Mouse (Mus musculus) stomach, embryonic 16.5 days (tissue): ENCODE results near the gene Tenm4. TPM values are rescaled to one million over a fixed set of nuclear protein-coding genes. Genes with fewer than 3 reads are reported as not detected.

Experiments used
- ATAC-seq: fragments of 200-750 bp; cut with Nextera tagmentation; 2 replicates; pipeline ENCODE4 v1.8.0; 2017; ENCODE audit warnings: moderate number of reproducible peaks, moderate TSS enrichment; ENCODE audit not compliant: insufficient read depth, low FRiP score
- H3K27ac ChIP-seq: fragments of 300-500 bp; sonication (generic); 2 replicates; pipeline ENCODE4 v1.5.1; 2014; ENCODE audit warnings: low read length
- H3K27me3 ChIP-seq: fragments of 300-500 bp; sonication (generic); 2 replicates; pipeline ENCODE4 v1.6.1; 2014; ENCODE audit warnings: low read length, control low read depth, mixed read lengths; ENCODE audit not compliant: control insufficient read depth, insufficient read depth
- H3K36me3 ChIP-seq: fragments of 300-500 bp; sonication (generic); 2 replicates; pipeline ENCODE4 v1.6.1; 2014; ENCODE audit warnings: low read length; ENCODE audit not compliant: control insufficient read depth, insufficient read depth
- H3K4me1 ChIP-seq: fragments of 300-500 bp; sonication (generic); 2 replicates; pipeline ENCODE4 v1.6.1; 2014; ENCODE audit warnings: low read length, control low read depth, mixed read lengths; ENCODE audit not compliant: control insufficient read depth, insufficient read depth
- H3K4me2 ChIP-seq: fragments of 300-500 bp; sonication (generic); 2 replicates; pipeline ENCODE4 v1.6.1; 2014; ENCODE audit warnings: low read depth, low read length, mixed read lengths
- H3K4me3 ChIP-seq: fragments of 300-500 bp; sonication (generic); replicated peaks from 2 replicates; pipeline ENCODE4 v1.5.1; 2014; ENCODE audit warnings: mild to moderate bottlenecking, low read length
- H3K9ac ChIP-seq: fragments of 300-500 bp; sonication (generic); 2 replicates; pipeline ENCODE4 v1.6.1; 2014; ENCODE audit warnings: low read length
- H3K9me3 ChIP-seq: fragments of 300-500 bp; sonication (generic); replicated peaks from 2 replicates; pipeline ENCODE4 v1.6.1; 2016; ENCODE audit warnings: low read length, control low read depth; ENCODE audit not compliant: control insufficient read depth
- WGBS: fragments of 180-500 bp; shearing (Covaris S2); extraction: QIAGEN DNeasy Blood & Tissue Kit; methylation state at CpG from one replicate; pipeline ENCODE4 v1.1.7; 2014; 5-methylcytosine and 5-hydroxymethylcytosine counted together
- polyA plus RNA-seq: library from polyadenylated mRNA; unstranded; fragments of >200 nt; fragmentation: Nextera tagmentation; extraction: Ambion mirVana; gene quantifications from 2 replicates; pipeline ENCODE4 v1.2.1, GENCODE M21; 2015

The Tenm4 gene
- polyA plus RNA-seq, 1 experiment from 2014 or later, result 22.7 TPM

DNA sequence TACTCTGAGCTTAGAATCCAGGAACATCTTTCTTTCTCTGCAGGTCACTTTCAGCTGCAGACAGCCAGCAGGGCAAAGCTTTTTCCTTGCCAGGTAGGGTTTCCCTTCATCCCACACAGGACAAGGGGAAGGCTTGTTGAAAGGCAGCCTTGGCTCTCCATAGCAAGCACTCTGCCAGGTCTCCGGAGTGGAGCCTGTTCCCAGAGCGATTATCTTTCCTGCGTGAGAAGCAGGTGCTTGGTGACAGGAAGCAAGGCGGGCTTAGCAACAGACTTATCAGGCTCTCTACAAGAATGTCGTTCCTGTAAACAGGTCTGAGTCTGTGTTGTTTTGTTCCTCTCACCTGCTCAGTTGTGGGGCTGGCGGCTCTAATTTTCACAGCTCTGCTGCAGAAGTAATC is 186.5 kb downstream of the Tenm4 start:
- H3K27ac ChIP-seq, result no peak overlapping the region
- 27% methylated on average over 6 of the region's 6 CpGs for WGBS
- no peak for ATAC-seq

GRCm38 (mm10) chr7:96363311-96363710 is 192.3 kb downstream of the Tenm4 start:
- Histone ChIP-seq H3K4me2 (no peak overlapping the region), H3K27me3 (no peaks in the 10 kb centered on the region), H3K27ac (no peak overlapping the region), H3K4me3 (no peak overlapping the region), H3K9ac (no peak overlapping the region), H3K36me3 (no peaks in the 10 kb centered on the region), H3K4me1 (no peaks in the 10 kb centered on the region), H3K9me3 (no peaks in the 10 kb centered on the region)
- 36% methylated on average over 3 of the region's 3 CpGs for WGBS
- ATAC-seq, result no peak

More for the DNA sequence above, 186.5 kb downstream of the Tenm4 start:
- Histone ChIP-seq H3K4me3 (no peak overlapping the region), H3K27me3 (no peaks in the 10 kb centered on the region), H3K9me3 (no peaks in the 10 kb centered on the region), H3K4me2 (no peak overlapping the region), H3K4me1 (no peaks in the 10 kb centered on the region; the same call in 1 of the 2 replicates), H3K9ac (no peak overlapping the region), H3K36me3 (no peaks in the 10 kb centered on the region)

- Histone ChIP-seq H3K4me1 (no peaks in the 10 kb centered on the region), H3K4me2 (no peak overlapping the region), H3K27me3 (no peaks in the 10 kb centered on the region), H3K9ac (no peak overlapping the region), H3K27ac (no peak overlapping the region), H3K4me3 (no peak overlapping the region), H3K36me3 (no peaks in the 10 kb centered on the region), H3K9me3 (no peaks in the 10 kb centered on the region)
- 77% methylated on average over 4 of the region's 4 CpGs for WGBS
- ATAC-seq, result no peak
Measured at GRCm38 (mm10) chr7:96369947-96370346, 198.9 kb downstream of the Tenm4 start.

DNA sequence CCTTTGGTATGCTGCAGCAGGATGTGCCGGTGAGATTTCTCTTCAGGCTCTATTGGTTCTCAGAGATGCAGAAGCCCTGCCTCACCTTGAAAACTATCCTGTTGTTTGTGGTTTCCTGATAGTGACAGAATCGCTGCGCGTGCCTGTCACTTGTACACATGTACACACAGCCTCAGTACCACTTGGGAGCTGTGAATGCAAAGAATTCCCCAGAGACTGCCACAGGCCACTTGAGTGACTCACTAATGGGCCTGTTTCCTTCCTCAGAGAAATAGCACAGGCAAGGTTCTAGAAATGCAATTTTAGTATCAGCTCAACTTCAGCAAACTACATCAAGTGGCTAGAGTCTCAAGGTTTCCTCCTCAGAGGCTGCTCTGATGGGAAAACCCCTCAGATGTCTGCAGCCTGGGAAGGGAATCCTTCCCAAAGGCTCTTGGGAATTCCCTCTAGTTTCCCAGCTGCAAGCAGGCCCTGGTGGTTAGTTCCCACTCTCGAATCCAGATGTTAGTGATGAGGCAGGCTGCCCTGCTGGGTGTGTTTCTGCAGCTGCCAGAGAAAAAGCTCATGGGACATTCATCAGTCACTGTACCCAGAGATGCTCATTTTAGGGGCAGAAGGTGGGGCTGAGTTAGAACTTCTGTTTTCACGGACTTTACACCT is 203.1 kb downstream of the Tenm4 start:
- H3K9me3 ChIP-seq, result no peaks in the 10 kb centered on the region
- H3K4me2 ChIP-seq, result no peak overlapping the region
- H3K27me3 ChIP-seq, result no peaks in the 10 kb centered on the region
- no peak overlapping the region for H3K9ac ChIP-seq
- H3K4me3 ChIP-seq, result no peak overlapping the region
- no peaks in the 10 kb centered on the region for H3K4me1 ChIP-seq
- H3K27ac ChIP-seq, result no peak overlapping the region
- H3K36me3 ChIP-seq, result no peaks in the 10 kb centered on the region
- ATAC-seq, result no peak
- 70% methylated on average over 6 of the region's 6 CpGs for WGBS

DNA sequence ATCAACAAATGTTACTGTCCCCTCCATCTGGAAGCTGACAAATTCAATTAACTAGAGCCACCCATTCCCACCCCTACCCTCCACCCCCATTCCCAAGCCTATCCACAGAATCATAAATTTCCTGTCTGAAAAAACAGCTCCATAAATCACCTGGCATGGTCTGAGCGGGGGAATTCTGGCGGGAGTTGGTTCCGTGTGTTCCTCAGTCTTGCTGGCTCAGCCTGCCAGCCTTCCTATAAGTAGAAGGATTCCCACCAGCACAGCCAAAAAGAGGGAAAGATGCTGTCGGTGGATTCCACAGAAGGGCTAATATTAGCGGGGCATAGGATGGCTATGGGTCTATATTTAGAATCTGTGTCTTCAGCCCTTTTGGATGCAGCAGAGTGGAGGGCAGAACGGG is 204.5 kb downstream of the Tenm4 start:
- H3K4me2 ChIP-seq, result no peak overlapping the region
- H3K9me3 ChIP-seq, result no peaks in the 10 kb centered on the region
- no peaks in the 10 kb centered on the region for H3K36me3 ChIP-seq
- no peak overlapping the region for H3K27ac ChIP-seq
- no peak overlapping the region for H3K9ac ChIP-seq
- WGBS, result 66% methylated on average over 6 of the region's 6 CpGs
- H3K4me3 ChIP-seq, result no peak overlapping the region
- no peaks in the 10 kb centered on the region for H3K4me1 ChIP-seq
- no peak for ATAC-seq
- no peaks in the 10 kb centered on the region for H3K27me3 ChIP-seq

DNA sequence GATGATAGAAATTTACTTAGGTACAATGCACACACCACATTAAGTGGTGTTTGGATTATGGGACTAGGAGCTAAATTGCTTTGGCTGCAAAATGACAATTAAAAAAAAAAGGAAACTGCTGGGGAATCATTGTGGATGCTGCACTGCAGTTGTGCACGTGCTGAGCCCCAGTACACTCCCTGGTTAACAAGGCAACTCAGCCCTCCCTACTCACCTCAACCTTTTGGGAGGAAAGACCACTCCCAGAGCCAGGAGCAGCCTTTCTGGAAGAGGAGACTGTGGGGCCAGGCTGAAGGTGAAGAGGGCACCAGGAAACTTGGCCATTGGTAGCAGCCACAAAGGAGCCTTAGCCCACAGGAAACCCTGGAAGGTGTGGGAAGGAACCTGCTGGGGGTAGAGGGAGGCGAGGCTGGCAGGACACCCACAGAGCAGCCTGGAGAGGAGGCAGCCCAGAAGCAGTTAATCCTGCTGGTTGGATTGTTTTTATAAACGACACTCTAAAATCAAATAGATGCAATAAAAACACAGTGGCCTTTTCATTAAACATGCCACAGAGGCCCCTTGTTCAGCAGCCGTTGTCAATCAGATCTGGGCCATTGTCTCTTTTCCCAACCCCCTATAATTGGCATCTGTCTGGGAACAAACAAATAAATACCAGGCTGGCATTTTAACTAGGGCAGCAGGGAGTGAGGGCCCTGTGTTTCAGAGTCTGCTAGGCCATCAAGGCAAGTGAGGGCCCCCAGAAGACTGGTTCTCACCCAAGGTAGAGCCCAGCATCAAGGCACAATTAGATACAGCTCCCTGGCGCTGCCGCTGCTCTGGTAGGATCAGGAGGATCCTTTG is 212.9 kb downstream of the Tenm4 start:
- H3K4me3 ChIP-seq, result no peak overlapping the region
- H3K9ac ChIP-seq, result no peak overlapping the region
- ATAC-seq, result no peak
- H3K4me2 ChIP-seq, result no peak overlapping the region
- WGBS, result 38% methylated on average over 6 of the region's 6 CpGs
- H3K27ac ChIP-seq, result no peak overlapping the region
- H3K4me1 ChIP-seq, result no peaks in the 10 kb centered on the region
- no peaks in the 10 kb centered on the region for H3K9me3 ChIP-seq
- no peaks in the 10 kb centered on the region for H3K36me3 ChIP-seq
- H3K27me3 ChIP-seq, result no peaks in the 10 kb centered on the region

- Histone ChIP-seq H3K4me3 (no peak overlapping the region), H3K36me3 (no peaks in the 10 kb centered on the region), H3K9ac (no peak overlapping the region), H3K4me2 (no peak overlapping the region), H3K27me3 (no peaks in the 10 kb centered on the region), H3K9me3 (no peaks in the 10 kb centered on the region), H3K4me1 (no peaks in the 10 kb centered on the region), H3K27ac (no peak overlapping the region)
- 82% methylated on average over 11 of the region's 11 CpGs for WGBS
- ATAC-seq, result no peak
Measured at GRCm38 (mm10) chr7:96384726-96385500, 213.9 kb downstream of the Tenm4 start.

GRCm38 (mm10) chr7:96385850-96386249 is 214.8 kb downstream of the Tenm4 start:
- Histone ChIP-seq H3K4me1 (no peaks in the 10 kb centered on the region), H3K9me3 (no peaks in the 10 kb centered on the region), H3K27me3 (no peaks in the 10 kb centered on the region), H3K4me2 (no peak overlapping the region), H3K9ac (no peak overlapping the region), H3K36me3 (no peaks in the 10 kb centered on the region), H3K4me3 (no peak overlapping the region), H3K27ac (no peak overlapping the region)
- 65% methylated on average over 7 of the region's 7 CpGs for WGBS
- ATAC-seq, result no peak
